Mouse (Mus musculus) C2C12 (cell line): ENCODE data around the gene Ilf3. TPM values are rescaled to one million over a fixed set of nuclear protein-coding genes. Genes with fewer than 3 reads are reported as not detected.

Experiments
- H3K27me3 ChIP-seq: one replicate; pipeline ENCODE4 v1.6.1; 2011; ENCODE audit not compliant: control insufficient read depth, insufficient read depth, insufficient read length
- H3K36me3 ChIP-seq: one replicate; pipeline ENCODE4 v1.6.1; 2011; ENCODE audit not compliant: control insufficient read depth, insufficient read depth
- H3K4me3 ChIP-seq: one replicate; pipeline ENCODE4 v1.5.1; 2011; ENCODE audit warnings: mild to moderate bottlenecking, control low read depth; ENCODE audit not compliant: poor library complexity, insufficient read depth, severe bottlenecking
- H3K79me2 ChIP-seq: one replicate; pipeline ENCODE4 v1.6.1; 2011; ENCODE audit not compliant: control insufficient read depth, insufficient read depth
- H3K79me3 ChIP-seq: one replicate; pipeline ENCODE4 v1.6.1; 2011; ENCODE audit warnings: low read depth, control low read depth
- H3ac ChIP-seq: one replicate; pipeline ENCODE3; 2011; ENCODE audit warnings: low read depth; ENCODE audit not compliant: control insufficient read depth, insufficient read length
- CEBPB ChIP-seq: IDR thresholded peaks from one replicate; pipeline ENCODE4 v1.6.1; 2011; ENCODE audit warnings: low read depth, mild to moderate bottlenecking, control low read depth, moderate library complexity
- CTCF ChIP-seq: IDR thresholded peaks from one replicate; pipeline ENCODE4 v1.5.1; 2011; ENCODE audit not compliant: control insufficient read depth, insufficient read depth, insufficient read length
- FOSL1 ChIP-seq: IDR thresholded peaks from one replicate; pipeline ENCODE4 v1.8.0; 2011; ENCODE audit warnings: mild to moderate bottlenecking, low read length; ENCODE audit not compliant: poor library complexity, insufficient read depth, severe bottlenecking
- MAX ChIP-seq: IDR thresholded peaks from one replicate; pipeline ENCODE4 v1.6.1; 2011; ENCODE audit warnings: mild to moderate bottlenecking, control low read depth
- MYOD1 ChIP-seq: IDR thresholded peaks from one replicate; pipeline ENCODE4 v1.6.1; 2011; ENCODE audit warnings: low read depth; ENCODE audit not compliant: control insufficient read depth, insufficient read length
- MYOG ChIP-seq: IDR thresholded peaks from one replicate; pipeline ENCODE4 v1.6.1; 2011; ENCODE audit not compliant: control insufficient read depth, insufficient read length; ENCODE audit errors: extremely low read depth
- USF1 ChIP-seq: IDR thresholded peaks from one replicate; pipeline ENCODE4 v1.6.1; 2011; ENCODE audit warnings: low read depth, mild to moderate bottlenecking, control low read depth, moderate library complexity
- polyA plus RNA-seq: library from polyadenylated mRNA; unstranded; fragments of >200 nt; fragmentation: generic; extraction: Trizol; gene quantifications from one replicate; pipeline ENCODE4 v1.2.1, GENCODE M21; 2012; ENCODE audit warnings: missing spikeins

Ilf3 gene
- polyA plus RNA-seq, 1 experiment, result 66.6 TPM

DNA sequence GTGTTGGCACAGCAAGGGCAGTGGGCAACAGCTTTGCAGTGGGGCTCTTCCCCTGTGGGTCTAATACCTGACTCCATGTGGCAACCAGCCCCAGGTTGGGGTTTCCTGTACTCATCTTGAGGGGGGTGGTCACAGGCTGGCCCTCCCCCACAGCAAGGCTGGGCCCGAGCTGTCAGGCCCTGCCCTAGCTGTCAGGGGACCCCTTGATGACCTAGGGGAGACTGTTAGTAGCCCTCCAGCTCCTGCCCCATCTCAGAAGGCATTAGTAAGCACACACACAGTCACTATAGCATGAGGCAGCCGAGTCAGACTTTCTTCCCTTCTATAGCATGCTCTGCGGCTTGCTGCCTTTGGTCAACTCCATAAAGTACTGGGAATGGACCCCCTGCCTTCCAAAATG lies 28.0 kb downstream of the Ilf3 start:
- no peak overlapping the region for H3ac ChIP-seq
- H3K4me3 ChIP-seq, result no peak overlapping the region
- TF ChIP-seq MYOD1 (no peak), MAX (no peak), USF1 (no peak), CTCF (no peak), CEBPB (no peak), FOSL1 (no peak), MYOG (no peak)
- peaks cover 94% of the 10 kb centered on the region for H3K36me3 ChIP-seq
- H3K79me3 ChIP-seq, result peaks cover 2% of the 10 kb centered on the region
- no peaks in the 10 kb centered on the region for H3K79me2 ChIP-seq
- no peaks in the 10 kb centered on the region for H3K27me3 ChIP-seq

DNA sequence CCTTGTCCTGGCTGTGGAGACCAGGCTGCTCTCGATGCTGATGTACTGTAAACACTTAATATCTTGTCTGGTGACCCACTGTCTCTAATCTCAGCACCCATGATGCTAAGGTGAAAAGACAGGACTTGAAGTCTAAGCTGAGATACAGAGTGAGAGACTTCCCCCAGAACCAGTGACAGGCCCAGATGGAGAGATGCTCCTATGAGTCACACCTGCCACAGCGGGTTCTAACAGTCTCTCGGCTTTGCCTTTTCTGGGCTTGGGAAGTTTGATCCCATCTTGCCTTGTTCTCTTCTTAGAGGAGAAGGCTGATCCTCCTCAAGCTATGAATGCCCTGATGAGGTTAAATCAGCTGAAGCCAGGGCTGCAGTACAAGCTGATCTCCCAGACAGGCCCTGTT lies 29.5 kb downstream of the Ilf3 start:
- Histone ChIP-seq H3K79me3 (no peaks in the 10 kb centered on the region), H3K79me2 (no peaks in the 10 kb centered on the region), H3K36me3 (peaks cover 91% of the 10 kb centered on the region), H3K27me3 (no peaks in the 10 kb centered on the region), H3K4me3 (no peak overlapping the region), H3ac (no peak overlapping the region)
- TF ChIP-seq MYOG (no peak), CTCF (no peak), USF1 (no peak), MYOD1 (no peak), MAX (no peak), CEBPB (no peak), FOSL1 (no peak)

DNA sequence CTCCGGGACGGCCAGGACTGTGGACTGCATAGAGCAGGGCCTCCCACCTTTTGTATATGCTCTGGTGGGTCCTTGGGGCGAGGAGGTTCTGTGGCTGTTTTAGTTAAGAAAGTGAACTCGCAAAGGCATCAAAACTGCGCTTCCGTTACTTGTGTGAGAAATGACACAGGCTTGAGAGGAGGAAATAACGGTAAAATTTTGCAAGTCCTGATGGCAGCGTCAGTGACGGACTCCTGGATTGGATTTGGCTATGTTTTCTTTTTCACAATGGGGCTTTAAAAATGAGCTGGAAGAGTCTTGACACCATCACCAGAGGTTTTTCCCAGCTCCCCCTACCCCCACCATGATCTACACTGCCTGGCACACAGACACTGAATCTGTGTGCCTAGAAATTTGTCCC lies 33.4 kb downstream of the Ilf3 start:
- Histone ChIP-seq H3ac (no peak overlapping the region), H3K36me3 (peaks cover 88% of the 10 kb centered on the region), H3K4me3 (no peak overlapping the region), H3K27me3 (no peaks in the 10 kb centered on the region), H3K79me3 (no peaks in the 10 kb centered on the region), H3K79me2 (no peaks in the 10 kb centered on the region)
- TF ChIP-seq USF1, result no peak
- TF ChIP-seq CEBPB, result no peak
- TF ChIP-seq FOSL1, result no peak
- TF ChIP-seq MYOG, result no peak
- TF ChIP-seq MAX, result no peak
- no peak for TF ChIP-seq CTCF
- no peak for TF ChIP-seq MYOD1

DNA sequence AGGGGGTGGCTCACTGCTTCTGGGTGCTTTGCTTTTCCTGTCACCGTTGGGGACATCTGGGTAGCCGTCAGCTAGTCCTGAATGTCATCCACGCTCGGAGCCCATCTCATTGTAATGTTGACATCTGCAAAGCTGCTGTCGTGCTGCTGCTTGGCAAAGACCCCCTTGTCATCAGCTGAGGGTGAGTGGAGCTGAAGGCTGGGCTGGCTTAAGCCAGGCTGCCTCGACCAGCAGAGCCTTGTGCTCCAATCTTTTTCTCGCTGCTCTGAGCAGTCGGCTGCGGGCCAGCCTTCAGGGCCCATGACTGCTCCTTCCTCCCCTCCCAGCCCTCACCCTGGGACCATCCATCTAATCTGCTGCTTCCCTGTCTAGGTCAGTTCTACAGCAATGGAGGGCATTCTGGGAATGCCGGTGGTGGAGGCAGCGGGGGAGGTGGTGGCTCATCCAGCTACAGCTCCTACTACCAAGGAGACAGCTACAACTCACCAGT lies 35.1 kb downstream of the Ilf3 start:
- TF ChIP-seq MYOG, result no peak
- no peak for TF ChIP-seq CTCF
- TF ChIP-seq MYOD1, result no peak
- TF ChIP-seq MAX, result no peak
- TF ChIP-seq USF1, result no peak
- no peak for TF ChIP-seq CEBPB
- TF ChIP-seq FOSL1, result no peak
- H3K79me2 ChIP-seq, result no peaks in the 10 kb centered on the region
- H3K27me3 ChIP-seq, result no peaks in the 10 kb centered on the region
- peaks cover 85% of the 10 kb centered on the region for H3K36me3 ChIP-seq
- H3K79me3 ChIP-seq, result no peaks in the 10 kb centered on the region
- no peak overlapping the region for H3K4me3 ChIP-seq
- no peak overlapping the region for H3ac ChIP-seq

DNA sequence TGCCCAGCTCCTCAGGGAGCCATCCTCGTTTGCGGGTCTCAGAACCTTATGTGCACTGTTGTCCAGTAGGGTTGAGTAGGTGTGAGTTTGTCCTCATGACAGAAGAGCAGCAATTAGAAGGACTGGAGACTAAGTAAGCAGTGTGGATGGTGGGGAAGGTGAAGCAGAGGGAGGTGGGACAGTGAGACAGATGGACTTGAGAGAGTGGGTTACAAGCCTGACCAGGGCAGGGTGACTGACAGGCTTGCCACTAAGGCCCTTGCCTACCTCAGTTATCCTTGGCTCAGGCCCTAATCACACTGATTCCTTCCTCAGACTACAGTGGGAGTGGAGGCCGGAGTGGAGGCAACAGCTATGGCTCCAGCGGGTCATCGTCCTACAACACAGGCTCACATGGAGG lies 36.1 kb downstream of the Ilf3 start:
- Histone ChIP-seq H3K79me3 (no peaks in the 10 kb centered on the region), H3K4me3 (no peak overlapping the region), H3K36me3 (peaks cover 76% of the 10 kb centered on the region), H3K79me2 (no peaks in the 10 kb centered on the region), H3K27me3 (no peaks in the 10 kb centered on the region), H3ac (no peak overlapping the region)
- TF ChIP-seq CEBPB, result no peak
- no peak for TF ChIP-seq MYOD1
- TF ChIP-seq FOSL1, result no peak
- no peak for TF ChIP-seq CTCF
- TF ChIP-seq MAX, result no peak
- TF ChIP-seq MYOG, result no peak

DNA sequence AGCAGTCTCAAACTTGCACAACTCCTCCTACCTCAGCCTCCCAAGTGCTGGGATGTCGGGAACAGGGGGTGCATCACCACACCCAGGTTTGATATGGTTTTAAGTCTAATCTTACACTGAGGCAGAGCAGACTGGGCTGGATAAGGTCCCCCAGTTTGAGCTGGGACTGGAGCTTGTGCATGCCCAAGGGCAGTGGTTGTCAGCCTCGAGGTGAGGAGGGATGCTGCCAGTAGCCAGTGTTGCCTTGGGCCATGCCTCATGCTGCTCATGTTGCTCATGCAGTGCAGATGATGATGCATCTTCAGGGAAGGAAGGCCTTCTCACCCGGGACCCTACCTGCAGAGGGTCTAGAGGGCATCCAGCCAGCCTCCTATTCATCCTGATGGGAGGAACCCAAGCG lies 37.9 kb downstream of the Ilf3 start:
- Histone ChIP-seq H3K4me3 (no peak overlapping the region), H3K79me2 (no peaks in the 10 kb centered on the region), H3K79me3 (no peaks in the 10 kb centered on the region), H3K27me3 (no peaks in the 10 kb centered on the region), H3K36me3 (peaks cover 59% of the 10 kb centered on the region), H3ac (no peak overlapping the region)
- TF ChIP-seq FOSL1 (no peak), MYOG (no peak), USF1 (no peak), CEBPB (no peak)
